In the genomic region with DNA sequence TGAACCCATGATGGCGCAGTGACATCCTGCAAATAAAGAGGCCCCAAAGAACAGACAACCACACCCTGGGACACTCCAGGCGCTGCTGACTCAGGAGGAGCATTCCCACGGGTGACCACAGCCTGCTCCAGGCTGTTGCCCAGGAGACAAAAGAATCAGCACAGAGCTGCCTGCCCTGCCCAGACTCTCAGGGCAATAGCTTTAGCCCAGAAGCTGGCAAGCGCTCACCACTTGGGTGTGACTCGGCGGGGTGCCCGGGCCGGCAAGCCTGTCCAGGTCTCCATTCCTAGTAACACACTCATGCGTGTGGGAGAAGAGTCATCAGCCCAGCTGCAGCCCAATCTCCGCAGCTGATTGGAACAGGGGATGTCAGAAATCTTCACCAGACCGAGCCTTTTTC, we compare ENCODE assay signal across 9 mouse cellular contexts.
A peak's percentile ranks its signal among the peaks of the same experiment; 100 is the strongest.
DNase-seq lines count a peak whose midpoint lies in the region; ATAC-seq and TF ChIP-seq lines count a peak whose summit lies in the region.
"Had no signal": no experiment of that assay in that cellular context is flagged by ENCODE, and none has a peak within 500 bp of the region (broad histone marks: within the 10 kb centered on the region; RNA-seq: fewer than 3 reads in every experiment).

No protein-coding gene starts in this region.

- peak; percentile 40 to 73 for DNase-seq in adrenal gland, adult (ENCODE audit: inconsistent age in 2 of 2, low spot score in 1 of 2)
- DNase-seq in adrenal gland, postnatal 4 days (ENCODE audit: low spot score in 2 of 2): no peak
- peak; percentile 20 for DNase-seq in cerebellum, adult 11-12 months
- DNase-seq in heart, postnatal 0 days (ENCODE audit: low spot score): peak; percentile 36
- peak; percentile 33 to 35 for DNase-seq in layer of hippocampus, adult 8-10 months (ENCODE audit: low spot score in 2 of 2)
- DNase-seq in midbrain, embryonic 14.5 days: peak; percentile 65
- peak; percentile 88 for DNase-seq in stomach, postnatal 0 days (ENCODE audit: low spot score)
- no peak for DNase-seq in thymus, adult 2 months

- H3K4me1 ChIP-seq in heart, postnatal 0 days (ENCODE audit: control insufficient read depth, insufficient read depth): no peaks in the 10 kb centered on the region
- H3K4me1 ChIP-seq in midbrain, embryonic 14.5 days (ENCODE audit: control insufficient read depth, insufficient read depth, low read length): no peaks in the 10 kb centered on the region
- H3K4me1 ChIP-seq in stomach, postnatal 0 days (replicated peaks; ENCODE audit: control insufficient read depth, insufficient read depth): no peaks in the 10 kb centered on the region
- no peaks in the 10 kb centered on the region for H3K4me1 ChIP-seq in thymus, adult 2 months (replicated peaks; ENCODE audit: control insufficient read depth, insufficient read depth, low read length)

- no peaks in the 10 kb centered on the region for H3K36me3 ChIP-seq in heart, postnatal 0 days (replicated peaks; ENCODE audit: control insufficient read depth, insufficient read depth, low read length)
- no peaks in the 10 kb centered on the region for H3K36me3 ChIP-seq in midbrain, embryonic 14.5 days (ENCODE audit: control insufficient read depth, insufficient read depth, low read length)
- H3K36me3 ChIP-seq in stomach, postnatal 0 days (ENCODE audit: control insufficient read depth, insufficient read depth, low read length): no peaks in the 10 kb centered on the region
- H3K36me3 ChIP-seq in thymus, adult 2 months (ENCODE audit: control insufficient read depth, insufficient read depth, low read length): no peaks in the 10 kb centered on the region
- H3K36me3 ChIP-seq: midbrain, embryonic 12.5 days had no signal

- no peaks in the 10 kb centered on the region for H3K9me3 ChIP-seq in heart, postnatal 0 days (replicated peaks; ENCODE audit: control insufficient read depth, low read length)
- H3K9me3 ChIP-seq in midbrain, embryonic 14.5 days (ENCODE audit: control insufficient read depth, low read length): no peaks in the 10 kb centered on the region
- H3K9me3 ChIP-seq in stomach, postnatal 0 days (ENCODE audit: control insufficient read depth, low read length): no peaks in the 10 kb centered on the region
- H3K9me3 ChIP-seq: midbrain, embryonic 12.5 days had no signal

- no peak overlapping the region for H3K4me3 ChIP-seq in heart, postnatal 0 days (ENCODE audit: low read depth, low read length)
- H3K4me3 ChIP-seq in midbrain, embryonic 14.5 days (replicated peaks; ENCODE audit: low read depth, low read length): no peak overlapping the region
- no peak overlapping the region for H3K4me3 ChIP-seq in stomach, postnatal 0 days (ENCODE audit: low read depth, low read length)
- no peak overlapping the region for H3K4me3 ChIP-seq in thymus, adult 2 months (ENCODE audit: control insufficient read depth, insufficient read depth, low read length)
- H3K4me3 ChIP-seq: midbrain, embryonic 12.5 days had no signal

- no peak overlapping the region for H3K9ac ChIP-seq in heart, postnatal 0 days (replicated peaks; ENCODE audit: low read depth, low read length)
- no peak overlapping the region for H3K9ac ChIP-seq in midbrain, embryonic 14.5 days (replicated peaks; ENCODE audit: low read length)
- no peak overlapping the region for H3K9ac ChIP-seq in stomach, postnatal 0 days (ENCODE audit: low read length)
- H3K9ac ChIP-seq: midbrain, embryonic 12.5 days had no signal

- H3K27me3 ChIP-seq in heart, postnatal 0 days (ENCODE audit: control insufficient read depth, insufficient read depth, low read length): 0 out of 2 replicates have a peak, but pooled peaks cover 3% of the 10 kb centered on the region
- H3K27me3 ChIP-seq in midbrain, embryonic 14.5 days (ENCODE audit: control insufficient read depth, insufficient read depth, low read length): no peaks in the 10 kb centered on the region
- no peaks in the 10 kb centered on the region for H3K27me3 ChIP-seq in stomach, postnatal 0 days (ENCODE audit: control insufficient read depth, insufficient read depth, low read length)
- no peaks in the 10 kb centered on the region for H3K27me3 ChIP-seq in thymus, adult 2 months (ENCODE audit: control insufficient read depth, insufficient read depth, low read length)

- no peak for TF ChIP-seq CTCF in heart, postnatal 0 days (IDR thresholded peaks at IDR 0.05; ENCODE audit: low read depth)
- peak; percentile 32 for TF ChIP-seq CTCF in stomach, postnatal 0 days (IDR thresholded peaks at IDR 0.05; ENCODE audit: low read depth)
- no peak for TF ChIP-seq CTCF in thymus, adult 2 months (IDR thresholded peaks at IDR 0.05; ENCODE audit: borderline replicate concordance, control insufficient read depth, extremely low read depth, insufficient read depth, low read length, poor library complexity)

- TF ChIP-seq POLR2A in thymus, adult 2 months (IDR thresholded peaks at IDR 0.05; ENCODE audit: control insufficient read depth, extremely low read depth, insufficient read depth, low read length, poor library complexity): no peak

- peak; percentile 49 for ATAC-seq in heart, postnatal 0 days (ENCODE audit: insufficient read depth, low read depth)
- ATAC-seq in midbrain, embryonic 14.5 days (ENCODE audit: low FRiP score, low TSS enrichment): peak; percentile 57; the same call in 1 of the 2 replicates
- ATAC-seq in stomach, postnatal 0 days (ENCODE audit: low FRiP score, low TSS enrichment): peak; percentile 93

- TF ChIP-seq EP300 in heart, postnatal 0 days (IDR thresholded peaks at IDR 0.05; ENCODE audit: low read depth): no peak
- peak; percentile 30 for TF ChIP-seq EP300 in stomach, postnatal 0 days (optimal IDR thresholded peaks at IDR 0.05)

- H3K4me2 ChIP-seq in heart, postnatal 0 days (ENCODE audit: low read depth, low read length): no peak overlapping the region
- no peak overlapping the region for H3K4me2 ChIP-seq in midbrain, embryonic 14.5 days (ENCODE audit: low read length)
- no peak overlapping the region for H3K4me2 ChIP-seq in stomach, postnatal 0 days (replicated peaks; ENCODE audit: low read depth)
- H3K4me2 ChIP-seq: midbrain, embryonic 12.5 days had no signal

- H3K27ac ChIP-seq in heart, postnatal 0 days (ENCODE audit: low read depth): no peak overlapping the region
- H3K27ac ChIP-seq in midbrain, embryonic 14.5 days (replicated peaks; ENCODE audit: low read depth, low read length): no peak overlapping the region
- H3K27ac ChIP-seq in stomach, postnatal 0 days (replicated peaks): 0 out of 2 replicates have a peak overlapping the region, but pooled peaks have one; percentile 4
- H3K27ac ChIP-seq in thymus, adult 2 months (ENCODE audit: control insufficient read depth, insufficient read depth, low read length): no peak overlapping the region
- H3K27ac ChIP-seq: midbrain, embryonic 12.5 days had no signal

- WGBS in heart, postnatal 0 days: 56% methylated on average over 11 of the region's 11 CpGs
- WGBS in midbrain, embryonic 14.5 days: 47% methylated on average over 11 of the region's 11 CpGs
- 29% methylated on average over 11 of the region's 11 CpGs for WGBS in stomach, postnatal 0 days
- WGBS in thymus, adult 2 months: 89% methylated on average over 11 of the region's 11 CpGs

Comparison
In these comparisons a context has a peak if more than half of its experiments do, and no peak if none do; other contexts are left out.
1. DNase-seq: peak in adrenal gland, adult (2 of 2), cerebellum, adult 11-12 months (single experiment), heart, postnatal 0 days (single experiment), layer of hippocampus, adult 8-10 months (2 of 2), midbrain, embryonic 14.5 days (single experiment) and stomach, postnatal 0 days (single experiment); none in adrenal gland, postnatal 4 days (0 of 2) and thymus, adult 2 months (single experiment).
2. Peak in every context shown above with its lines, with median percentiles within 50 percentile points of each other: ATAC-seq.